Mouse (Mus musculus) ES-E14 (cell line): Measurements from ENCODE around the gene Nkd2. TPM values are rescaled to one million over a fixed set of nuclear protein-coding genes. Genes with fewer than 3 reads are reported as not detected.

Experiments used
- DNase-seq: peaks from one replicate; pipeline ENCODE4 v3.0.0-alpha.2; 2013; ENCODE audit warnings: low read depth, low spot score
- H3K27ac ChIP-seq: 2 replicates; pipeline ENCODE4 v1.5.1; 2012; ENCODE audit warnings: low read depth, mild to moderate bottlenecking, low read length, moderate library complexity, mixed read lengths; ENCODE audit not compliant: poor library complexity, insufficient read depth, severe bottlenecking
- H3K36me3 ChIP-seq: 2 replicates; pipeline ENCODE4 v1.6.1; 2012; ENCODE audit warnings: mild to moderate bottlenecking, low read length, moderate library complexity, mixed read lengths; ENCODE audit not compliant: control insufficient read depth, poor library complexity, insufficient read depth, severe bottlenecking
- H3K4me1 ChIP-seq, 2 experiments: fragments of 150-350 bp in 1 of 2; sonication (generic) in 1 of 2; 2 replicates each; pipeline ENCODE4 v1.6.1; 2012; ENCODE audit warnings: low read length in 2 of 2, mild to moderate bottlenecking in 1 of 2, mixed read lengths in 1 of 2; ENCODE audit not compliant: control insufficient read depth in 2 of 2, insufficient read depth in 2 of 2, poor library complexity in 1 of 2
- H3K4me3 ChIP-seq, 2 experiments: fragments of 150-350 bp in 1 of 2; sonication (generic) in 1 of 2; 2 replicates each; pipeline ENCODE4 v1.5.1; 2012; ENCODE audit warnings: low read length in 2 of 2, low read depth in 1 of 2, mild to moderate bottlenecking in 1 of 2, mixed read lengths in 1 of 2; ENCODE audit not compliant: insufficient read depth in 1 of 2, poor library complexity in 1 of 2, severe bottlenecking in 1 of 2
- H3K9ac ChIP-seq: 2 replicates; pipeline ENCODE4 v1.6.1; 2012; ENCODE audit warnings: low read depth, mild to moderate bottlenecking, low read length, mixed read lengths; ENCODE audit not compliant: poor library complexity, insufficient read depth, severe bottlenecking
- H3K9me3 ChIP-seq: fragments of 150-350 bp; sonication (generic); 2 replicates; pipeline ENCODE4 v1.6.1; 2012; ENCODE audit warnings: low read depth, mild to moderate bottlenecking, low read length; ENCODE audit not compliant: control insufficient read depth, insufficient read depth
- CHD2 ChIP-seq: IDR thresholded peaks from 2 replicates; pipeline ENCODE4 v1.6.1; 2014; ENCODE audit warnings: mild to moderate bottlenecking, low read depth, low read length, inconsistent platforms
- HCFC1 ChIP-seq: IDR thresholded peaks from 2 replicates; pipeline ENCODE4 v1.6.1; 2012; ENCODE audit warnings: low read length, inconsistent platforms, borderline replicate concordance; ENCODE audit not compliant: insufficient read depth
- MAFK ChIP-seq: IDR thresholded peaks from 2 replicates; pipeline ENCODE4 v1.6.1; 2014; ENCODE audit warnings: mild to moderate bottlenecking, low read depth, low read length, inconsistent platforms; ENCODE audit not compliant: insufficient read depth
- ZC3H11A ChIP-seq: IDR thresholded peaks from 2 replicates; pipeline ENCODE4 v1.6.1; 2012; ENCODE audit warnings: low read depth, mild to moderate bottlenecking, inconsistent platforms, low read length, borderline replicate concordance
- ZNF384 ChIP-seq: IDR thresholded peaks from 2 replicates; pipeline ENCODE4 v1.6.1; 2012; ENCODE audit warnings: low read depth, low read length, inconsistent platforms
- in situ Hi-C, 2 experiments: fragments of 600-800 bp; cut with MboI; formaldehyde crosslinking; loops; one replicate each; pipeline ENCODE4 v1.15.1; 2025; ENCODE audit warnings: low sequenced_read_pairs in 2 of 2, inconsistent platforms in 1 of 2; ENCODE audit not compliant: unreplicated experiment in 2 of 2
- total RNA-seq: library from RNA; depleted of rRNA; stranded (reverse); fragments of 300-350 nt; gene quantifications from 2 replicates; pipeline ENCODE4 v1.2.3, GENCODE M21; 2012

The Nkd2 gene
- total RNA-seq, 1 experiment, result 1.8 TPM

GRCm38 (mm10) chr13:73799110-73799509 is 48.3 kb downstream of the Nkd2 start:
- no peak for DNase-seq
- Histone ChIP-seq H3K36me3 (peaks cover 78% of the 10 kb centered on the region), H3K9ac (no peak overlapping the region), H3K4me3 (no peak overlapping the region), H3K9me3 (no peaks in the 10 kb centered on the region), H3K27ac (no peak overlapping the region; the same call in 1 of the 2 replicates), H3K4me1 (no peaks in the 10 kb centered on the region)
- TF ChIP-seq MAFK, result no peak
- in situ Hi-C loops, result no loop called here

- TF ChIP-seq MAFK (no peak), ZNF384 (no peak), ZC3H11A (no peak), CHD2 (no peak), HCFC1 (no peak)
- in situ Hi-C loops, result no loop called here
- no peak overlapping the region for H3K9ac ChIP-seq
- peaks cover 74% of the 10 kb centered on the region for H3K36me3 ChIP-seq
- H3K4me1 ChIP-seq, result no peaks in the 10 kb centered on the region
- no peak overlapping the region for H3K4me3 ChIP-seq
- no peak overlapping the region for H3K27ac ChIP-seq
- no peak for DNase-seq
- no peaks in the 10 kb centered on the region for H3K9me3 ChIP-seq
Observed at GRCm38 (mm10) chr13:73793171-73793570, 54.3 kb downstream of the Nkd2 start.

GRCm38 (mm10) chr13:73792176-73792575 is 55.3 kb downstream of the Nkd2 start:
- Histone ChIP-seq H3K4me1 (no peaks in the 10 kb centered on the region), H3K27ac (no peak overlapping the region), H3K36me3 (peaks cover 75% of the 10 kb centered on the region), H3K9ac (no peak overlapping the region), H3K9me3 (no peaks in the 10 kb centered on the region), H3K4me3 (no peak overlapping the region)
- TF ChIP-seq ZC3H11A, result no peak
- TF ChIP-seq HCFC1, result no peak
- no peak for TF ChIP-seq ZNF384
- TF ChIP-seq CHD2, result no peak
- no peak for TF ChIP-seq MAFK
- no peak for DNase-seq
- in situ Hi-C loops, result no loop called here

- in situ Hi-C loops, result no loop called here
- peaks cover 41% of the 10 kb centered on the region for H3K36me3 ChIP-seq
- DNase-seq, result peak; percentile 63
- H3K9ac ChIP-seq, result no peak overlapping the region
- peak; percentile 4; the same call in 1 of the 2 replicates for TF ChIP-seq CHD2
- TF ChIP-seq ZNF384, result no peak
- peak overlapping the region; percentile 61 for H3K27ac ChIP-seq
- no peaks in the 10 kb centered on the region for H3K9me3 ChIP-seq
- no peak overlapping the region for H3K4me3 ChIP-seq
- peaks cover 22 to 28% of the 10 kb centered on the region in 2 experiments for H3K4me1 ChIP-seq
Observed at GRCm38 (mm10) chr13:73782486-73782885, 64.9 kb downstream of the Nkd2 start.

- no peak overlapping the region for H3K4me3 ChIP-seq
- no peak for TF ChIP-seq ZNF384
- H3K36me3 ChIP-seq, result peaks cover 12% of the 10 kb centered on the region; the same call in 1 of the 2 replicates
- H3K9me3 ChIP-seq, result no peaks in the 10 kb centered on the region
- peaks cover 10 to 17% of the 10 kb centered on the region in 2 experiments for H3K4me1 ChIP-seq
- H3K9ac ChIP-seq, result no peak overlapping the region
- DNase-seq, result no peak
- no peak overlapping the region for H3K27ac ChIP-seq
- in situ Hi-C loops, result no loop called here
Observed at GRCm38 (mm10) chr13:73777578-73777977, 69.9 kb downstream of the Nkd2 start.
